Mouse (Mus musculus): ENCODE results near the gene Rftn1. TPM values are rescaled to one million over a fixed set of nuclear protein-coding genes. Genes with fewer than 3 reads are reported as not detected.

Rftn1 gene
- polyA plus RNA-seq, 1 experiment: 1.1 TPM

DNA sequence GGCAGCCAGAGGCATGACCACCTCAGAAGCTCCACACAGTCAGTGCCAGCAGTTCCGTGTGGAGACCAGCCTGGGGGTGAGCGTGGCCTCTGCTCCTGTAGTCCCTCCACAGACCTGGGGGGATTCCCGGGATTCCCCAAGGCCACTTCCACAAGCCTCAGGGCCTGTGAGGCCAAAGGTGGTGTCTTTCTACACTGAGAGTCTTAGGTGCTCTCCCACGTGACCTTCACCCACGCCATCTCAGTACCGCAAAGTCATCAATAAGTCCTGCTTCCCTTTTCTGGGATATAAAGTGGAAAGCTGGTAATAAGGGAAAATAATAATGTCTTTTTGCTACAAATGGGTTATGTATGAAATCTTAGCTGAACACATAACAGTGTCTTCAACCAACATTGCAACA is 92.2 kb downstream of the Rftn1 start:
- H3K27ac ChIP-seq (ENCODE audit: insufficient read depth, low read length): no peak overlapping the region

DNA sequence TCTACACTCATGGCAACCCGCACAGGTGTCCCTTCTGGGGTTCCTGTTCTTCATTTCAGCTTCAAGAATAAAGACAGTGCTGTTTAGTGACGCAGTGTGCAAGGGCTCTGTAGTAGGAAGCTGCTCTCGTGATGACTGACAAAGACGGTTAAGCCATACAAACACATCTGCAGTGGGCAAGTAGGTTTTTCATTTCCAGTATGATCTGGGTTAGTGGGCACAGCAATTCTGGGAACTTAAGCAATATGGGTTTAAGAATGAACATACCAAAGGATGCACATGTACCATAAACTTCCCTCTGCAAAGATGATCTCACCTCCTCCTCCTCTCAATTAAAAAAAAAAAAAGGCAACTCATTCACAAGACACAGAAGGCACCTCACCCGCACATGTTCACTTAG is 92.6 kb downstream of the Rftn1 start:
- no peaks in the 10 kb centered on the region for H3K36me3 ChIP-seq (ENCODE audit: control insufficient read depth, insufficient read depth, low read length, poor library complexity, severe bottlenecking)
- no peak overlapping the region for H3K4me3 ChIP-seq (ENCODE audit: low read depth, low read length)
- no peaks in the 10 kb centered on the region for H3K9me3 ChIP-seq (replicated peaks; ENCODE audit: control insufficient read depth, insufficient read depth, low read length, poor library complexity, severe bottlenecking)
- TF ChIP-seq EP300 (IDR thresholded peaks at IDR 0.05; ENCODE audit: insufficient read depth, low read depth, low read length): no peak
- TF ChIP-seq POLR2A (IDR thresholded peaks at IDR 0.05; ENCODE audit: insufficient read depth, low read length): no peak
- no peak for TF ChIP-seq CTCF (IDR thresholded peaks at IDR 0.05; ENCODE audit: low read depth, low read length)
- H3K4me1 ChIP-seq (ENCODE audit: control insufficient read depth, insufficient read depth, low read length): no peaks in the 10 kb centered on the region
- no peaks in the 10 kb centered on the region for H3K27me3 ChIP-seq (ENCODE audit: control insufficient read depth, insufficient read depth, low read length, poor library complexity, severe bottlenecking)
- no peak overlapping the region for H3K9ac ChIP-seq (ENCODE audit: low read depth, poor library complexity, severe bottlenecking)
- H3K27ac ChIP-seq (ENCODE audit: insufficient read depth, low read length): no peak overlapping the region

More for the DNA sequence above, 92.2 kb downstream of the Rftn1 start:
- Histone ChIP-seq H3K9me3 (replicated peaks; ENCODE audit: control insufficient read depth, insufficient read depth, low read length, poor library complexity, severe bottlenecking) (no peaks in the 10 kb centered on the region), H3K36me3 (ENCODE audit: control insufficient read depth, insufficient read depth, low read length, poor library complexity, severe bottlenecking) (no peaks in the 10 kb centered on the region), H3K9ac (ENCODE audit: low read depth, poor library complexity, severe bottlenecking) (no peak overlapping the region), H3K4me1 (ENCODE audit: control insufficient read depth, insufficient read depth, low read length) (no peaks in the 10 kb centered on the region), H3K27me3 (ENCODE audit: control insufficient read depth, insufficient read depth, low read length, poor library complexity, severe bottlenecking) (no peaks in the 10 kb centered on the region), H3K4me3 (ENCODE audit: low read depth, low read length) (no peak overlapping the region)
- TF ChIP-seq CTCF (IDR thresholded peaks at IDR 0.05; ENCODE audit: low read depth, low read length): no peak
- no peak for TF ChIP-seq POLR2A (IDR thresholded peaks at IDR 0.05; ENCODE audit: insufficient read depth, low read length)
- no peak for TF ChIP-seq EP300 (IDR thresholded peaks at IDR 0.05; ENCODE audit: insufficient read depth, low read depth, low read length)

DNA sequence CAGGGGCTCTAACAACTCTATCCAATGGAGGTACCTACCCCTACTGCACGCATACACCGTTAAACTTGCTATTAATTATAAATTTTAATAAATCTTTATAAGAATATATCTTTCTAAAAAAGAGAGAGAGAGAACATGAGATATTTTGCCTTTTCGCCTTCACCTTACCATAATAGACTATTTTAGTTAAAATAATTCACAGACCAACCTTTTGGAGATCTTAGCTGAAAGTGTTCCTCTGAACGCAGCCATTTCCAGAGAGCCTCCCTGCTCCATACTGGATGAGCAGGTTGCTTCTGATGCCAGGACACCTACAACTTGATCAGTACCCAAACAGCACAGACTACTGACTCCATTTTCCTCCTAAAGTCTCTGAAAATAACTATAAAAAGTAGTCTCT is 94.2 kb downstream of the Rftn1 start:
- Histone ChIP-seq H3K27ac (ENCODE audit: insufficient read depth, low read length) (no peak overlapping the region), H3K4me1 (ENCODE audit: control insufficient read depth, insufficient read depth, low read length) (no peaks in the 10 kb centered on the region), H3K9me3 (replicated peaks; ENCODE audit: control insufficient read depth, insufficient read depth, low read length, poor library complexity, severe bottlenecking) (no peaks in the 10 kb centered on the region), H3K4me3 (ENCODE audit: low read depth, low read length) (no peak overlapping the region), H3K36me3 (ENCODE audit: control insufficient read depth, insufficient read depth, low read length, poor library complexity, severe bottlenecking) (no peaks in the 10 kb centered on the region), H3K27me3 (ENCODE audit: control insufficient read depth, insufficient read depth, low read length, poor library complexity, severe bottlenecking) (no peaks in the 10 kb centered on the region), H3K9ac (ENCODE audit: low read depth, poor library complexity, severe bottlenecking) (no peak overlapping the region)
- no peak for TF ChIP-seq POLR2A (IDR thresholded peaks at IDR 0.05; ENCODE audit: insufficient read depth, low read length)
- no peak for TF ChIP-seq CTCF (IDR thresholded peaks at IDR 0.05; ENCODE audit: low read depth, low read length)
- TF ChIP-seq EP300 (IDR thresholded peaks at IDR 0.05; ENCODE audit: insufficient read depth, low read depth, low read length): no peak

DNA sequence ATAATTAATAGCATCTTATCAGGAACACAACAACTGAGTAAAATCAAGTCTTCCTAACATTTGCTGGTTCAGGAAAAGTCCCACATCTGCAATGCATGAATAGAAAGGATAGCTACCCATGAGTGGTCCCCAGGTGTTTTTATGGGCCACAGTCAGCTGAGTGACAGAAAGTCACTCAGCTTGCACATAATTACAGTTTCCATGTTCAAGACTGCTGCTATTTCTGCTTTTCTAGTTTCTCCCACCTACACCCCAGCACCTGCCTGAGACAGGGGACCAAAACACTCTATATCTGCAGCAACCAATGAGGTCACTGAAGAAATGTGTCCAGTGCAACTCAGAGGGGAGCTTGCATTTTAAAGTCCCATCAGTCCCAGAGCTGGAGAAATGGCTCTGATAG is 95.9 kb downstream of the Rftn1 start:
- Histone ChIP-seq H3K36me3 (ENCODE audit: control insufficient read depth, insufficient read depth, low read length, poor library complexity, severe bottlenecking) (no peaks in the 10 kb centered on the region), H3K27ac (ENCODE audit: insufficient read depth, low read length) (no peak overlapping the region), H3K27me3 (ENCODE audit: control insufficient read depth, insufficient read depth, low read length, poor library complexity, severe bottlenecking) (no peaks in the 10 kb centered on the region), H3K9me3 (replicated peaks; ENCODE audit: control insufficient read depth, insufficient read depth, low read length, poor library complexity, severe bottlenecking) (no peaks in the 10 kb centered on the region), H3K4me1 (ENCODE audit: control insufficient read depth, insufficient read depth, low read length) (no peaks in the 10 kb centered on the region), H3K9ac (ENCODE audit: low read depth, poor library complexity, severe bottlenecking) (no peak overlapping the region), H3K4me3 (ENCODE audit: low read depth, low read length) (no peak overlapping the region)
- TF ChIP-seq EP300 (IDR thresholded peaks at IDR 0.05; ENCODE audit: insufficient read depth, low read depth, low read length) (no peak), POLR2A (IDR thresholded peaks at IDR 0.05; ENCODE audit: insufficient read depth, low read length) (no peak)

- no peak overlapping the region for H3K4me3 ChIP-seq (ENCODE audit: low read depth, low read length)
- no peaks in the 10 kb centered on the region for H3K9me3 ChIP-seq (replicated peaks; ENCODE audit: control insufficient read depth, insufficient read depth, low read length, poor library complexity, severe bottlenecking)
- no peak overlapping the region for H3K9ac ChIP-seq (ENCODE audit: low read depth, poor library complexity, severe bottlenecking)
- TF ChIP-seq POLR2A (IDR thresholded peaks at IDR 0.05; ENCODE audit: insufficient read depth, low read length) (no peak), CTCF (IDR thresholded peaks at IDR 0.05; ENCODE audit: low read depth, low read length) (no peak), EP300 (IDR thresholded peaks at IDR 0.05; ENCODE audit: insufficient read depth, low read depth, low read length) (no peak)
- no peaks in the 10 kb centered on the region for H3K27me3 ChIP-seq (ENCODE audit: control insufficient read depth, insufficient read depth, low read length, poor library complexity, severe bottlenecking)
- H3K27ac ChIP-seq (ENCODE audit: insufficient read depth, low read length): no peak overlapping the region
- no peaks in the 10 kb centered on the region for H3K4me1 ChIP-seq (ENCODE audit: control insufficient read depth, insufficient read depth, low read length)
- H3K36me3 ChIP-seq (ENCODE audit: control insufficient read depth, insufficient read depth, low read length, poor library complexity, severe bottlenecking): no peaks in the 10 kb centered on the region
Observed at GRCm38 (mm10) chr17:50094077-50094476, 96.4 kb downstream of the Rftn1 start.

- H3K4me3 ChIP-seq (ENCODE audit: low read depth, low read length): no peak overlapping the region
- no peaks in the 10 kb centered on the region for H3K27me3 ChIP-seq (ENCODE audit: control insufficient read depth, insufficient read depth, low read length, poor library complexity, severe bottlenecking)
- no peaks in the 10 kb centered on the region for H3K9me3 ChIP-seq (replicated peaks; ENCODE audit: control insufficient read depth, insufficient read depth, low read length, poor library complexity, severe bottlenecking)
- TF ChIP-seq EP300 (IDR thresholded peaks at IDR 0.05; ENCODE audit: insufficient read depth, low read depth, low read length): no peak
- no peak for TF ChIP-seq CTCF (IDR thresholded peaks at IDR 0.05; ENCODE audit: low read depth, low read length)
- no peak for TF ChIP-seq POLR2A (IDR thresholded peaks at IDR 0.05; ENCODE audit: insufficient read depth, low read length)
- no peak overlapping the region for H3K27ac ChIP-seq (ENCODE audit: insufficient read depth, low read length)
- no peaks in the 10 kb centered on the region for H3K36me3 ChIP-seq (ENCODE audit: control insufficient read depth, insufficient read depth, low read length, poor library complexity, severe bottlenecking)
- H3K9ac ChIP-seq (ENCODE audit: low read depth, poor library complexity, severe bottlenecking): no peak overlapping the region
- no peaks in the 10 kb centered on the region for H3K4me1 ChIP-seq (ENCODE audit: control insufficient read depth, insufficient read depth, low read length)
Observed at GRCm38 (mm10) chr17:50093356-50093755, 97.1 kb downstream of the Rftn1 start.
